Comparison of ENCODE assay signal across 11 mouse cellular contexts in the genomic region with DNA sequence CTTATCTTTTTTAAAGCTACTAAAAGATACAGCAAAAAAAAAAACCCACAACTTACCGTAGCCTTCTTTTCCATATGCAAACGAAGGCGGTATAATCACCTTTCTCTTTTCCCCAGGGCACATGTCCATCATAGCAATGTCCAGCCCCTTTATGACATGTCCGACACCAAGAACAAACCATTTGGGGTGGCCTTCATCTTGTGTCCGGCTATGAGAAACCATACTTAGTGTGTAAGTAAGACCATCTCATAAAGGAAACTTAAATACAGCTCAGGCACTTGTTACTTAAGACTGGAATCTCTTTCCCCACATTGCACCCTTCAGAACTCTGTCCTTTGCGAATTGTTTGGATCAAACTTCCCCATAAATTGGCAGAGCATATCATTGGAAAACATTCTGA. TPM values are rescaled to one million over a fixed set of nuclear protein-coding genes. Genes with fewer than 3 reads are reported as not detected.
DNase-seq lines count a peak whose midpoint lies in the region; ATAC-seq lines count a peak whose summit lies in the region.
"Had no signal": no experiment of that assay in that cellular context is flagged by ENCODE, and none has a peak within 500 bp of the region (broad histone marks: within the 10 kb centered on the region; RNA-seq: fewer than 3 reads in every experiment).

No protein-coding gene starts in this region.

- peaks cover 19% of the 10 kb centered on the region for H3K4me1 ChIP-seq in kidney, embryonic 16.5 days (ENCODE audit: insufficient read depth, low read length)
- H3K4me1 ChIP-seq in embryonic facial prominence, embryonic 12.5 days: peaks cover 8% of the 10 kb centered on the region
- peaks cover 6% of the 10 kb centered on the region for H3K4me1 ChIP-seq in intestine, embryonic 14.5 days (replicated peaks; ENCODE audit: control insufficient read depth, insufficient read depth, low read length)
- H3K4me1 ChIP-seq in midbrain, embryonic 16.5 days (ENCODE audit: control insufficient read depth, insufficient read depth, low read length): peaks cover 22% of the 10 kb centered on the region

- no peaks in the 10 kb centered on the region for H3K36me3 ChIP-seq in kidney, embryonic 16.5 days (ENCODE audit: insufficient read depth, low read length)
- H3K36me3 ChIP-seq in embryonic facial prominence, embryonic 12.5 days: no peaks in the 10 kb centered on the region
- peaks cover 17% of the 10 kb centered on the region for H3K36me3 ChIP-seq in intestine, embryonic 14.5 days (ENCODE audit: control insufficient read depth, insufficient read depth, low read length)
- no peaks in the 10 kb centered on the region for H3K36me3 ChIP-seq in midbrain, embryonic 16.5 days (ENCODE audit: control insufficient read depth, insufficient read depth, low read length)

- 79% methylated on average over 6 of the region's 6 CpGs for WGBS in kidney, embryonic 16.5 days
- WGBS in embryonic facial prominence, embryonic 12.5 days: 87% methylated on average over 6 of the region's 6 CpGs
- 83% methylated on average over 6 of the region's 6 CpGs for WGBS in intestine, embryonic 14.5 days
- WGBS in midbrain, embryonic 16.5 days: 80% methylated on average over 6 of the region's 6 CpGs

- peak overlapping the region; percentile 54 for H3K4me3 ChIP-seq in kidney, embryonic 16.5 days (ENCODE audit: low read length)
- H3K4me3 ChIP-seq in embryonic facial prominence, embryonic 12.5 days: peak overlapping the region; percentile 48
- H3K4me3 ChIP-seq in intestine, embryonic 14.5 days (ENCODE audit: low read depth, low read length): peak overlapping the region; percentile 55
- 0 out of 2 replicates have a peak overlapping the region, but pooled peaks have one; percentile 34 for H3K4me3 ChIP-seq in midbrain, embryonic 16.5 days (ENCODE audit: low read depth, low read length)

- no peaks in the 10 kb centered on the region for H3K27me3 ChIP-seq in kidney, embryonic 16.5 days (ENCODE audit: insufficient read depth, low read length)
- H3K27me3 ChIP-seq in embryonic facial prominence, embryonic 12.5 days: no peaks in the 10 kb centered on the region
- no peaks in the 10 kb centered on the region for H3K27me3 ChIP-seq in intestine, embryonic 14.5 days (replicated peaks; ENCODE audit: control insufficient read depth, insufficient read depth, low read length)
- H3K27me3 ChIP-seq in midbrain, embryonic 16.5 days (ENCODE audit: control insufficient read depth, insufficient read depth, low read depth, low read length): no peaks in the 10 kb centered on the region
- H3K27me3 ChIP-seq: Patski had no signal

- intact Hi-C loops in left cerebral cortex, postnatal 14 days (cut with DNase I): no loop called here

- no peak overlapping the region; the same call in 1 of the 2 replicates for H3K27ac ChIP-seq in kidney, embryonic 16.5 days (ENCODE audit: low read length)
- H3K27ac ChIP-seq in embryonic facial prominence, embryonic 12.5 days: no peak overlapping the region
- H3K27ac ChIP-seq in intestine, embryonic 14.5 days (ENCODE audit: low read depth): no peak overlapping the region
- no peak overlapping the region for H3K27ac ChIP-seq in midbrain, embryonic 16.5 days (ENCODE audit: low read length)

- peak overlapping the region; percentile 77 for H3K9ac ChIP-seq in kidney, embryonic 16.5 days (replicated peaks; ENCODE audit: low read length)
- H3K9ac ChIP-seq in embryonic facial prominence, embryonic 12.5 days: no peak overlapping the region
- peak overlapping the region; percentile 67 for H3K9ac ChIP-seq in intestine, embryonic 14.5 days (ENCODE audit: low read length)
- H3K9ac ChIP-seq in midbrain, embryonic 16.5 days (ENCODE audit: low read depth, low read length): peak overlapping the region; percentile 56; the same call in 1 of the 2 replicates

- ATAC-seq in kidney, embryonic 16.5 days (ENCODE audit: low FRiP score, low TSS enrichment): no peak
- no peak for ATAC-seq in embryonic facial prominence, embryonic 12.5 days (ENCODE audit: insufficient number of reproducible peaks, insufficient read depth, low FRiP score, low TSS enrichment)
- no peak for ATAC-seq in intestine, embryonic 14.5 days (replicated peaks; ENCODE audit: low FRiP score, low TSS enrichment, low read depth)
- ATAC-seq in midbrain, embryonic 16.5 days: no peak
- ATAC-seq: Patski had no signal

- peak overlapping the region; percentile 66 for H3K4me2 ChIP-seq in kidney, embryonic 16.5 days (replicated peaks; ENCODE audit: low read depth, low read length)
- peak overlapping the region; percentile 64 for H3K4me2 ChIP-seq in embryonic facial prominence, embryonic 12.5 days (replicated peaks)
- H3K4me2 ChIP-seq in intestine, embryonic 14.5 days (ENCODE audit: low read length): peak overlapping the region; percentile 79
- peak overlapping the region; percentile 57 for H3K4me2 ChIP-seq in midbrain, embryonic 16.5 days (ENCODE audit: low read length)

- H3K9me3 ChIP-seq in kidney, embryonic 16.5 days (ENCODE audit: low read length): no peaks in the 10 kb centered on the region
- H3K9me3 ChIP-seq in embryonic facial prominence, embryonic 12.5 days: no peaks in the 10 kb centered on the region
- no peaks in the 10 kb centered on the region for H3K9me3 ChIP-seq in intestine, embryonic 14.5 days (ENCODE audit: control insufficient read depth, low read length)
- H3K9me3 ChIP-seq in midbrain, embryonic 16.5 days (replicated peaks; ENCODE audit: control insufficient read depth, low read length, poor library complexity, severe bottlenecking): no peaks in the 10 kb centered on the region

- DNase-seq in kidney, adult 9 months: no peak
- no peak for DNase-seq in intestine, embryonic 14.5 days (ENCODE audit: low spot score)
- DNase-seq in left cerebral cortex, postnatal 14 days (ENCODE audit: low spot score in 2 of 2): no peak
- no peak for DNase-seq in kidney, postnatal 25 days
- no peak for DNase-seq in cerebellum, adult 18-20 months

RNA-seq across cellular contexts. Expression of gene Fkbp7, which starts 1.3 kb away (rescaled TPM):
- polyA plus RNA-seq in kidney, embryonic 16.5 days (2015; fragmentation: Nextera tagmentation; extraction: Ambion mirVana): 55.3 and 60.7 TPM in 2 replicates
- polyA plus RNA-seq in embryonic facial prominence, embryonic 12.5 days (2016; fragmentation: Nextera tagmentation; extraction: Ambion mirVana): 65.6 and 68.4 TPM in 2 replicates
- polyA plus RNA-seq in intestine, embryonic 14.5 days (2014; fragmentation: Nextera tagmentation; extraction: Ambion mirVana): 57.6 and 57.9 TPM in 2 replicates
- 8.6 and 11.8 TPM in 2 replicates for polyA plus RNA-seq in midbrain, embryonic 16.5 days (2015; fragmentation: Nextera tagmentation; extraction: Ambion mirVana)
- 1 to 10 TPM; 3.8 to 4.2 TPM for total RNA-seq in left cerebral cortex, postnatal 14 days (2021)

RNA-seq across cellular contexts. Expression of gene Plekha3, which starts 3.4 kb away (rescaled TPM):
- 3.6 and 4.0 TPM in 2 replicates for polyA plus RNA-seq in kidney, embryonic 16.5 days (2015; fragmentation: Nextera tagmentation; extraction: Ambion mirVana)
- polyA plus RNA-seq in embryonic facial prominence, embryonic 12.5 days (2016; fragmentation: Nextera tagmentation; extraction: Ambion mirVana): 15.2 and 15.8 TPM in 2 replicates
- 6.8 and 10.1 TPM in 2 replicates for polyA plus RNA-seq in intestine, embryonic 14.5 days (2014; fragmentation: Nextera tagmentation; extraction: Ambion mirVana)
- polyA plus RNA-seq in midbrain, embryonic 16.5 days (2015; fragmentation: Nextera tagmentation; extraction: Ambion mirVana): 5.5 and 6.8 TPM in 2 replicates
- total RNA-seq in left cerebral cortex, postnatal 14 days (2021): 10 to 100 TPM; 25.9 to 29.1 TPM

RNA-seq across cellular contexts. Expression of gene Pjvk, which starts 23.4 kb away (rescaled TPM):
- polyA plus RNA-seq in kidney, embryonic 16.5 days (2015; fragmentation: Nextera tagmentation; extraction: Ambion mirVana): 2.3 and 2.6 TPM in 2 replicates
- 0.56 and 0.61 TPM in 2 replicates for polyA plus RNA-seq in embryonic facial prominence, embryonic 12.5 days (2016; fragmentation: Nextera tagmentation; extraction: Ambion mirVana)
- polyA plus RNA-seq in intestine, embryonic 14.5 days (2014; fragmentation: Nextera tagmentation; extraction: Ambion mirVana): 0.58 TPM in 1 of 2 replicates, not detected in the other
- 0.51 and 0.94 TPM in 2 replicates for polyA plus RNA-seq in midbrain, embryonic 16.5 days (2015; fragmentation: Nextera tagmentation; extraction: Ambion mirVana)
- total RNA-seq in left cerebral cortex, postnatal 14 days (2021): not detected
- total RNA-seq: common myeloid progenitor, adult 5-6 weeks had no signal
- polyA plus RNA-seq: small intestine, adult 2 months had no signal

RNA-seq across cellular contexts. Expression of gene Prkra, which starts 23.8 kb away (rescaled TPM):
- polyA plus RNA-seq in kidney, embryonic 16.5 days (2015; fragmentation: Nextera tagmentation; extraction: Ambion mirVana): 78.9 and 80.6 TPM in 2 replicates
- polyA plus RNA-seq in embryonic facial prominence, embryonic 12.5 days (2016; fragmentation: Nextera tagmentation; extraction: Ambion mirVana): 78.8 and 82.4 TPM in 2 replicates
- polyA plus RNA-seq in intestine, embryonic 14.5 days (2014; fragmentation: Nextera tagmentation; extraction: Ambion mirVana): 52.5 and 60.1 TPM in 2 replicates
- 114 and 119 TPM in 2 replicates for polyA plus RNA-seq in midbrain, embryonic 16.5 days (2015; fragmentation: Nextera tagmentation; extraction: Ambion mirVana)
- total RNA-seq in left cerebral cortex, postnatal 14 days (2021): 10 to 100 TPM; 14.6 to 18.8 TPM
